Mouse (Mus musculus): ENCODE results near the gene Eif2ak1.

Gene Eif2ak1

GRCm38 (mm10) chr5:143902111-143902510 lies 84.5 kb downstream of the Eif2ak1 start:
- DNase-seq: no peak

- DNase-seq: no peak
Measured at GRCm38 (mm10) chr5:143903813-143904212, 86.2 kb downstream of the Eif2ak1 start.

- DNase-seq: no peak
Measured at GRCm38 (mm10) chr5:143906429-143906828, 88.8 kb downstream of the Eif2ak1 start.

- DNase-seq: no peak
Measured at GRCm38 (mm10) chr5:143908926-143909325, 91.3 kb downstream of the Eif2ak1 start.

GRCm38 (mm10) chr5:143909417-143910400 lies 92.1 kb downstream of the Eif2ak1 start, which contains the start of the genes Aimp2 and Pms2:
Gene Aimp2 (minus strand): TSS chr5:143909847.
Gene Pms2 (plus strand): TSS chr5:143909964.
- peak; percentile 98 for DNase-seq

GRCm38 (mm10) chr5:143916221-143916620 lies 98.6 kb downstream of the Eif2ak1 start:
- DNase-seq: no peak

GRCm38 (mm10) chr5:143917418-143917817 lies 99.8 kb downstream of the Eif2ak1 start:
- DNase-seq: no peak

GRCm38 (mm10) chr5:143918120-143918519 lies 100.5 kb downstream of the Eif2ak1 start:
- DNase-seq: no peak

- DNase-seq: no peak
Measured at GRCm38 (mm10) chr5:143924781-143925452, 107.3 kb downstream of the Eif2ak1 start.

GRCm38 (mm10) chr5:143927875-143928274 lies 110.3 kb downstream of the Eif2ak1 start, which contains the start of gene Gm42421:
Gene Gm42421 (plus strand): TSS chr5:143928175.
- DNase-seq: no peak

GRCm38 (mm10) chr5:143929291-143929690 lies 111.7 kb downstream of the Eif2ak1 start:
- no peak for DNase-seq

GRCm38 (mm10) chr5:143930656-143931055 lies 113.1 kb downstream of the Eif2ak1 start:
- no peak for DNase-seq

GRCm38 (mm10) chr5:143931863-143932580 lies 114.4 kb downstream of the Eif2ak1 start:
- no peak for DNase-seq

GRCm38 (mm10) chr5:143932831-143933230 lies 115.2 kb downstream of the Eif2ak1 start, which contains the start of gene Rsph10b:
Gene Rsph10b (plus strand): TSS chr5:143933035.
- DNase-seq: no peak

- no peak for DNase-seq
Measured at GRCm38 (mm10) chr5:143933414-143933813, 115.8 kb downstream of the Eif2ak1 start.

GRCm38 (mm10) chr5:143933875-143934274 lies 116.3 kb downstream of the Eif2ak1 start:
- DNase-seq: no peak

GRCm38 (mm10) chr5:143936156-143936555 lies 118.6 kb downstream of the Eif2ak1 start:
- no peak for DNase-seq

GRCm38 (mm10) chr5:143941588-143941987 lies 124.0 kb downstream of the Eif2ak1 start:
- no peak for DNase-seq

- DNase-seq: no peak
Measured at GRCm38 (mm10) chr5:143943231-143944125, 125.9 kb downstream of the Eif2ak1 start.

GRCm38 (mm10) chr5:143948361-143948760 lies 130.8 kb downstream of the Eif2ak1 start:
- DNase-seq: no peak

GRCm38 (mm10) chr5:143950016-143950415 lies 132.4 kb downstream of the Eif2ak1 start:
- DNase-seq: no peak
